Mouse (Mus musculus): Measurements from ENCODE around the gene Uqcc1.
A peak's percentile ranks its signal among the peaks of the same experiment; 100 is the strongest.

Uqcc1 gene

GRCm38 (mm10) chr2:155929531-155930442, at the start of gene Uqcc1:
TSS of gene Uqcc1 (minus strand) at chr2:155930310.
- DNase-seq (ENCODE audit: low read depth) = peak; percentile 97

GRCm38 (mm10) chr2:155979328-155979991, 49.4 kb upstream of the Uqcc1 start:
- peak; percentile 89 for DNase-seq (ENCODE audit: low read depth)

GRCm38 (mm10) chr2:155974087-155974731, 44.1 kb upstream of the Uqcc1 start:
- DNase-seq (ENCODE audit: low read depth) = no peak

GRCm38 (mm10) chr2:155973348-155973747, 43.2 kb upstream of the Uqcc1 start:
- DNase-seq (ENCODE audit: low read depth) = no peak

- DNase-seq (ENCODE audit: low read depth) = peak; percentile 48
Measured at GRCm38 (mm10) chr2:155962991-155963390, 32.9 kb upstream of the Uqcc1 start.

GRCm38 (mm10) chr2:155961862-155962261, 31.8 kb upstream of the Uqcc1 start:
- no peak for DNase-seq (ENCODE audit: low read depth)

GRCm38 (mm10) chr2:155959981-155960380, 29.9 kb upstream of the Uqcc1 start:
- no peak for DNase-seq (ENCODE audit: low read depth)

- peak; percentile 96 for DNase-seq (ENCODE audit: low read depth)
Measured at GRCm38 (mm10) chr2:155956134-155957059, 26.3 kb upstream of the Uqcc1 start, which contains the start of gene Cep250. TSS of gene Cep250 (plus strand) at chr2:155956458.

GRCm38 (mm10) chr2:155952006-155952405, 21.9 kb upstream of the Uqcc1 start:
- peak; percentile 66 for DNase-seq (ENCODE audit: low read depth)

GRCm38 (mm10) chr2:155949362-155949761, 19.3 kb upstream of the Uqcc1 start:
- no peak for DNase-seq (ENCODE audit: low read depth)

GRCm38 (mm10) chr2:155947390-155948002, 17.4 kb upstream of the Uqcc1 start:
- DNase-seq (ENCODE audit: low read depth) = no peak

- no peak for DNase-seq (ENCODE audit: low read depth)
Measured at GRCm38 (mm10) chr2:155946499-155946898, 16.4 kb upstream of the Uqcc1 start.

- peak; percentile 78 for DNase-seq (ENCODE audit: low read depth)
Measured at GRCm38 (mm10) chr2:155946069-155946468, 16.0 kb upstream of the Uqcc1 start.

- no peak for DNase-seq (ENCODE audit: low read depth)
Measured at GRCm38 (mm10) chr2:155945580-155945979, 15.5 kb upstream of the Uqcc1 start.

GRCm38 (mm10) chr2:155945124-155945523, 15.0 kb upstream of the Uqcc1 start, which contains the start of gene Gdf5:
TSS of gene Gdf5 (minus strand) at chr2:155945367.
- no peak for DNase-seq (ENCODE audit: low read depth)

GRCm38 (mm10) chr2:155944685-155945084, 14.6 kb upstream of the Uqcc1 start:
- DNase-seq (ENCODE audit: low read depth) = no peak

GRCm38 (mm10) chr2:155943463-155943862, 13.4 kb upstream of the Uqcc1 start:
- no peak for DNase-seq (ENCODE audit: low read depth)

GRCm38 (mm10) chr2:155941697-155942442, 11.8 kb upstream of the Uqcc1 start:
- no peak for DNase-seq (ENCODE audit: low read depth)

- DNase-seq (ENCODE audit: low read depth) = no peak
Measured at GRCm38 (mm10) chr2:155940681-155941080, 10.6 kb upstream of the Uqcc1 start, which contains the start of gene Gm15557. TSS of gene Gm15557 (plus strand) at chr2:155940728.

- no peak for DNase-seq (ENCODE audit: low read depth)
Measured at GRCm38 (mm10) chr2:155939897-155940529, 9.9 kb upstream of the Uqcc1 start.

Measured in induced T-regulatory cell, adult 2 months (primary cell).